Mouse (Mus musculus) gastrocnemius, postnatal 25 days (tissue): ENCODE results near the gene Gm11273. TPM values are rescaled to one million over a fixed set of nuclear protein-coding genes. Genes with fewer than 3 reads are reported as not detected.

Source experiments
- DNase-seq: peaks from one replicate; pipeline ENCODE4 v3.0.0; 2022
- total RNA-seq, 2 experiments: library from RNA; stranded (reverse); gene quantifications; 1 replicate in 1 of 2; 2 replicates in 1 of 2; pipeline ENCODE4 v1.2.3; 2021

Gm11273 gene
- total RNA-seq, 2 experiments from 2014 or later, result 119 to 147 TPM

- no peak for DNase-seq
Observed at GRCm38 (mm10) chr13:21453042-21453441, 48.2 kb downstream of the Gm11273 start.

Other genes with a start within 250 kb of the Gm11273 start
- gene Gpx5, start 208.7 kb downstream of the Gm11273 start, total RNA-seq, result not detected
- gene Gpx6, start 189.3 kb downstream of the Gm11273 start, total RNA-seq, result not detected
- gene Olfr1367, start 154.5 kb downstream of the Gm11273 start, total RNA-seq, result not detected
- 1 to 10 TPM; 4.5 to 5.0 TPM for gene Zscan12, start 138.6 kb downstream of the Gm11273 start, total RNA-seq
- 10 to 100 TPM; 15.9 to 16.8 TPM for gene Zkscan3, start 98.7 kb downstream of the Gm11273 start, total RNA-seq
- gene Pgbd1, start 60.4 kb downstream of the Gm11273 start, total RNA-seq, result under 1 TPM; 0.15 to 0.27 TPM
- gene Zscan26, start 47.7 kb downstream of the Gm11273 start, total RNA-seq, result 10 to 100 TPM; 10.2 to 10.3 TPM
- under 1 TPM in 1 of 2 experiments, not detected in 1; 0.18 TPM for gene Nkapl, start 32.9 kb downstream of the Gm11273 start, total RNA-seq
- under 1 TPM; 0.41 to 0.59 TPM for gene Zkscan4, start 22.5 kb downstream of the Gm11273 start, total RNA-seq
- gene Gm10065, start 22.0 kb downstream of the Gm11273 start, total RNA-seq, result not detected
- gene AK157302, start 6.2 kb downstream of the Gm11273 start, total RNA-seq, result 10 to 100 TPM; 20.2 to 21.5 TPM
- gene Zkscan8, start 29.7 kb upstream of the Gm11273 start, total RNA-seq, result 1 to 10 TPM; 3.8 to 5.4 TPM
- gene Olfr1366, start 41.4 kb upstream of the Gm11273 start, total RNA-seq, result not detected
- not detected for gene Olfr1535, start 58.5 kb upstream of the Gm11273 start, total RNA-seq
- gene Olfr1364, start 80.3 kb upstream of the Gm11273 start, total RNA-seq, result not detected
- not detected for gene Olfr1362, start 112.6 kb upstream of the Gm11273 start, total RNA-seq
- not detected for gene Olfr11, start 141.1 kb upstream of the Gm11273 start, total RNA-seq
- not detected for gene Olfr1361, start 162.0 kb upstream of the Gm11273 start, total RNA-seq
- not detected for gene Olfr1360, start 176.0 kb upstream of the Gm11273 start, total RNA-seq
- gene Olfr1359, start 196.7 kb upstream of the Gm11273 start, total RNA-seq, result not detected
- gene Hist1h2bl, start 214.7 kb upstream of the Gm11273 start, total RNA-seq, result 10 to 100 TPM; 15.1 to 26.3 TPM
- 10 to 100 TPM in 1 of 2 experiments, 1 to 10 TPM in 1; 4.4 to 21.0 TPM for gene Hist1h2ai, start 215.0 kb upstream of the Gm11273 start, total RNA-seq
- 10 to 100 TPM; 10.1 to 40.0 TPM for gene Hist1h3h, start 216.2 kb upstream of the Gm11273 start, total RNA-seq
- gene Hist1h2bm, start 220.6 kb upstream of the Gm11273 start, total RNA-seq, result 1 to 10 TPM; 1.1 to 5.1 TPM
- gene Hist1h4j, start 233.6 kb upstream of the Gm11273 start, total RNA-seq, result 1 to 10 TPM; 1.2 to 4.0 TPM
- 10 to 100 TPM; 31.9 to 37.5 TPM for gene Hist1h4k, start 249.1 kb upstream of the Gm11273 start, total RNA-seq